Mouse (Mus musculus) hindbrain, postnatal 0 days (tissue): ENCODE measurements at regions not wholly inside any gene's neighbourhood (a gene's known extent, or its start where the extent isn't known, plus 50 kb on each side); places are given as distances from the start of the nearest gene placed in this dataset.

Experiments
- ATAC-seq: fragments of 200-750 bp; cut with Nextera tagmentation; 2 replicates; pipeline ENCODE4 v1.8.0; 2017; ENCODE audit warnings: mild to moderate bottlenecking, moderate TSS enrichment, moderate library complexity
- DNase-seq: peaks from one replicate; pipeline ENCODE4 v3.0.0-alpha.2; 2015; ENCODE audit warnings: low spot score
- H3K27ac ChIP-seq: fragments of 300-500 bp; sonication (generic); 2 replicates; pipeline ENCODE4 v1.5.1; 2014; ENCODE audit warnings: mild to moderate bottlenecking
- H3K27me3 ChIP-seq: fragments of 300-500 bp; sonication (generic); 2 replicates; pipeline ENCODE4 v1.6.1; 2014; ENCODE audit warnings: low read length, mixed read lengths; ENCODE audit not compliant: insufficient read depth
- H3K36me3 ChIP-seq: fragments of 300-500 bp; sonication (generic); 2 replicates; pipeline ENCODE4 v1.6.1; 2014; ENCODE audit warnings: low read length, mixed read lengths; ENCODE audit not compliant: insufficient read depth
- H3K4me1 ChIP-seq: fragments of 300-500 bp; sonication (generic); 2 replicates; pipeline ENCODE4 v1.6.1; 2014; ENCODE audit warnings: antibody characterized with exemption, low read length, mixed read lengths; ENCODE audit not compliant: insufficient read depth
- H3K4me2 ChIP-seq: fragments of 300-500 bp; sonication (generic); 2 replicates; pipeline ENCODE4 v1.6.1; 2014; ENCODE audit warnings: low read depth, mild to moderate bottlenecking, low read length, moderate library complexity, mixed read lengths
- H3K4me3 ChIP-seq: fragments of 300-500 bp; sonication (generic); 2 replicates; pipeline ENCODE4 v1.5.1; 2014; ENCODE audit warnings: low read length
- H3K9ac ChIP-seq: fragments of 300-500 bp; sonication (generic); replicated peaks from 2 replicates; pipeline ENCODE4 v1.6.1; 2014; ENCODE audit warnings: mild to moderate bottlenecking, low read length, moderate library complexity, mixed read lengths
- H3K9me3 ChIP-seq: fragments of 300-500 bp; sonication (generic); 2 replicates; pipeline ENCODE4 v1.6.1; 2016; ENCODE audit warnings: low read length, mixed read lengths
- CTCF ChIP-seq: IDR thresholded peaks from 2 replicates; pipeline ENCODE4 v1.5.1; 2016; ENCODE audit warnings: antibody characterized with exemption, control low read depth, low read depth
- WGBS: fragments of 180-500 bp; shearing (Covaris S2); extraction: QIAGEN DNeasy Blood & Tissue Kit; methylation state at CpG from one replicate; pipeline ENCODE4 v1.1.7; 2014; 5-methylcytosine and 5-hydroxymethylcytosine counted together

- no peak for DNase-seq
- no peak for ATAC-seq
- no peaks in the 10 kb centered on the region for H3K9me3 ChIP-seq
- H3K4me1 ChIP-seq = no peaks in the 10 kb centered on the region
- no peak overlapping the region for H3K4me2 ChIP-seq
- H3K9ac ChIP-seq = no peak overlapping the region
- TF ChIP-seq CTCF = no peak
- no peaks in the 10 kb centered on the region for H3K27me3 ChIP-seq
- 85% methylated on average over 4 of the region's 4 CpGs for WGBS
- H3K4me3 ChIP-seq = no peak overlapping the region
- H3K27ac ChIP-seq = no peak overlapping the region
- no peaks in the 10 kb centered on the region for H3K36me3 ChIP-seq
These were observed 1004.2 kb upstream of the Ncam2 start for GRCm38 (mm10) chr16:80196302-80196701.

DNA sequence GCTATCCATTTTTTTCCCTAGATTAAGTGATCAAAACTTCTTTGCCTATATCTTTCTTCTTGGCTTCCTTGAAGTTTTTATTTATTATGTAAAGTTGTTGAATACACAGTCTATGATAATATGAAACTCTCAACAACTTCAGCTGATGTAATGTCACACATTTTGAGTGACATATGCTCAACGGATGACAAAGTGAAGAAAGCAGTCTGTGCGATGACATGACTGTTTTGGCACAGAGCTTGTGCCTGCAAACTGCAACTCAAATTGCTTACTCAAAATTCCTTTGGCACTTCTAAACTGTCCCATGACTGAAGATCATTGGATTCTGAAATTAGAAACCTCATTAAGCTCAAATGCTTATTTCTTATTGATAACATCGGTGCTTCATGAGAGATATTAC is 997.7 kb upstream of the Ncam2 start:
- H3K9ac ChIP-seq = no peak overlapping the region
- no peak overlapping the region for H3K27ac ChIP-seq
- no peak overlapping the region for H3K4me3 ChIP-seq
- 86% methylated on average over 3 of the region's 3 CpGs for WGBS
- no peaks in the 10 kb centered on the region for H3K4me1 ChIP-seq
- DNase-seq (no peak), ATAC-seq (no peak)
- no peak for TF ChIP-seq CTCF
- no peak overlapping the region for H3K4me2 ChIP-seq
- no peaks in the 10 kb centered on the region for H3K27me3 ChIP-seq
- H3K36me3 ChIP-seq = no peaks in the 10 kb centered on the region
- no peaks in the 10 kb centered on the region for H3K9me3 ChIP-seq

DNA sequence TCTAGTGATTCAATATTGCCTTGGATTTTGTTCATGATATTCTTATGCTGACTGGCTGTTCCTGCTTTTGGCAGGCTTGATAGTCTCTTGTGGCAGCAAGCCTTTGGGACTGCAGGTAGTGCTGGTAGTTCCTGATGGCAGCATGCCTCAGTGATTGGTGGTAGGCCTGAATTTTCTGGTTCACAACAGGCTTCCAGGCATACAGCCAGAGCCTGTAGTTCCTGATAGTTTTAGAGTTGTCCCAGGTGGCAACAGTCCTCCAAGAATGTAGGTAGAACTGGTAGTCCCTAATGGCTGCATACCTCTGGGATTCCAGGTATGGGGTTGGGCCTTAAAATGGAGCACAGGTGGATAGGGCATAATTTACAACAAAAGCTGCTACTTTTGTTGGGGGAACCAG is 987.7 kb upstream of the Ncam2 start:
- Histone ChIP-seq H3K4me3 (no peak overlapping the region), H3K9me3 (no peaks in the 10 kb centered on the region), H3K36me3 (no peaks in the 10 kb centered on the region), H3K27ac (no peak overlapping the region), H3K9ac (no peak overlapping the region), H3K4me1 (no peaks in the 10 kb centered on the region), H3K27me3 (no peaks in the 10 kb centered on the region), H3K4me2 (no peak overlapping the region)
- ATAC-seq (no peak), DNase-seq (no peak)
- no peak for TF ChIP-seq CTCF

DNA sequence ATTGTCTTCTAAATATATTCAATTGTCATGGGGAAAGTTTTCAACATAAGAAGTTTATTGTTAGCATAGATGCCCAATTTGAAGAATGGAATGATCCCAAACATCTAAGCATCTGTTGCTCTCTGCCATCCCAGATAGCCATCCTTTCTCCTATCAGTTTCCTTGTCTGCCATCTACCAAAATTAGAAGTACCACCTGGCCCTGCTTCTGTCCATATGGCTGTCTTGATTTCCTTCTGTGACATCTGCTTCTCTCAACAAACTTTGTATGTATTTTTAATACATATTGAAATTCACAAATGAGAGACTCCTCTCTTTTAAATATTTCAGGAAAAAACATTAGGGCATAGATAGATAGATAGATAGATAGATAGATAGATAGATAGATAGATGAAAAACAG is 945.1 kb upstream of the Ncam2 start:
- DNase-seq (no peak), ATAC-seq (no peak)
- Histone ChIP-seq H3K4me2 (no peak overlapping the region), H3K4me3 (no peak overlapping the region), H3K4me1 (no peaks in the 10 kb centered on the region), H3K36me3 (no peaks in the 10 kb centered on the region), H3K9me3 (no peaks in the 10 kb centered on the region), H3K9ac (no peak overlapping the region), H3K27me3 (no peaks in the 10 kb centered on the region), H3K27ac (no peak overlapping the region)
- TF ChIP-seq CTCF = no peak

DNA sequence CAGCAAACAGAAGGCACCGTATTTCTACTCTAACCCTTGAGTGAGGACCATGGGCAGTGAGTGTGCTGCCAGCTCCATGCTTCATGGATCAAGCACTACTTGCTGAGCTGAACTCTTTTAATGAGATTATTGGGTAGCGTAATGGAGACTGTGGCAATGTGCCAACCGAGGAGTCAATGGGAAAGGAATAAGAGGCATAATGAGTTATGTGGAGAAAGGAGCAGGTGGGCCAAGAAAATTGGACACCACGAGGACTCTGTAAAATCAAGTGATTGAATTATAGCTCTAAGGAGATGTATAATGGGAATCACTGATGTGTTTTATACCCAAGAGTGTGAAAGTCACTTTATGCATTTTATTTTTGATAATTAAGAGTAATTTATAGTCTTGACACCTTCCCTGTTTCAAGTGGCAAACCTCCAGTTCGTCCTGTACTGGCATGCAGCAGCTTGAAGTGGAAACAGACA is 934.3 kb upstream of the Ncam2 start:
- no peak overlapping the region for H3K27ac ChIP-seq
- 28% methylated on average over 5 of the region's 5 CpGs for WGBS

GRCm38 (mm10) chr16:80272291-80273123 is 928.0 kb upstream of the Ncam2 start:
- no peak overlapping the region for H3K4me2 ChIP-seq
- H3K4me3 ChIP-seq = no peak overlapping the region
- H3K9ac ChIP-seq = no peak overlapping the region
- H3K4me1 ChIP-seq = no peaks in the 10 kb centered on the region
- no peaks in the 10 kb centered on the region for H3K36me3 ChIP-seq
- H3K9me3 ChIP-seq = no peaks in the 10 kb centered on the region
- H3K27ac ChIP-seq = no peak overlapping the region
- no peaks in the 10 kb centered on the region for H3K27me3 ChIP-seq
- DNase-seq (peak; percentile 40), ATAC-seq (peak; percentile 70; the same call in 1 of the 2 replicates)
- no peak for TF ChIP-seq CTCF
- 56% methylated on average over 5 of the region's 5 CpGs for WGBS

More for the DNA sequence above, 934.3 kb upstream of the Ncam2 start:
- Histone ChIP-seq H3K9me3 (no peaks in the 10 kb centered on the region), H3K4me1 (no peaks in the 10 kb centered on the region), H3K9ac (no peak overlapping the region), H3K4me3 (no peak overlapping the region), H3K4me2 (no peak overlapping the region), H3K27me3 (no peaks in the 10 kb centered on the region), H3K36me3 (no peaks in the 10 kb centered on the region)
- peak; percentile 70 for ATAC-seq
- DNase-seq = peak; percentile 77
- TF ChIP-seq CTCF = no peak
